Mouse (Mus musculus): ENCODE results near the gene Gapdh. TPM values are rescaled to one million over a fixed set of nuclear protein-coding genes. Genes with fewer than 3 reads are reported as not detected.

The Gapdh gene
- polyA plus RNA-seq, 1 experiment from 2014 or later, result 2,408 TPM

- no peak overlapping the region for H3K4me2 ChIP-seq (ENCODE audit: low read length)
- 91% methylated on average over 7 of the region's 7 CpGs for WGBS
- no peak overlapping the region for H3K9ac ChIP-seq (ENCODE audit: low read length)
- no peak overlapping the region for H3K4me3 ChIP-seq (ENCODE audit: low read depth, low read length)
- no peak for ATAC-seq (replicated peaks; ENCODE audit: low FRiP score, low TSS enrichment, low read depth)
- no peak overlapping the region for H3K27ac ChIP-seq (ENCODE audit: low read depth)
- peaks cover 98% of the 10 kb centered on the region for H3K36me3 ChIP-seq (ENCODE audit: control insufficient read depth, insufficient read depth, low read length)
- H3K9me3 ChIP-seq (ENCODE audit: control insufficient read depth, low read length), result no peaks in the 10 kb centered on the region
- H3K4me1 ChIP-seq (replicated peaks; ENCODE audit: control insufficient read depth, insufficient read depth, low read length), result no peaks in the 10 kb centered on the region
- DNase-seq (ENCODE audit: low spot score), result no peak
- no peaks in the 10 kb centered on the region for H3K27me3 ChIP-seq (replicated peaks; ENCODE audit: control insufficient read depth, insufficient read depth, low read length)
Observed at GRCm38 (mm10) chr6:125179601-125180000, 13.3 kb upstream of the Gapdh start.

GRCm38 (mm10) chr6:125175469-125175868 lies 9.2 kb upstream of the Gapdh start:
- no peaks in the 10 kb centered on the region for H3K4me1 ChIP-seq (replicated peaks; ENCODE audit: control insufficient read depth, insufficient read depth, low read length)
- no peaks in the 10 kb centered on the region for H3K27me3 ChIP-seq (replicated peaks; ENCODE audit: control insufficient read depth, insufficient read depth, low read length)
- no peak overlapping the region for H3K4me3 ChIP-seq (ENCODE audit: low read depth, low read length)
- ATAC-seq (replicated peaks; ENCODE audit: low FRiP score, low TSS enrichment, low read depth) (no peak), DNase-seq (ENCODE audit: low spot score) (no peak)
- no peak overlapping the region for H3K27ac ChIP-seq (ENCODE audit: low read depth)
- 92% methylated on average over 5 of the region's 5 CpGs for WGBS
- H3K36me3 ChIP-seq (ENCODE audit: control insufficient read depth, insufficient read depth, low read length), result peaks cover 99% of the 10 kb centered on the region
- no peaks in the 10 kb centered on the region for H3K9me3 ChIP-seq (ENCODE audit: control insufficient read depth, low read length)
- H3K9ac ChIP-seq (ENCODE audit: low read length), result no peak overlapping the region
- no peak overlapping the region for H3K4me2 ChIP-seq (ENCODE audit: low read length)

- ATAC-seq (replicated peaks; ENCODE audit: low FRiP score, low TSS enrichment, low read depth), result no peak
- WGBS, result 94% methylated on average over 7 of the region's 7 CpGs
- Histone ChIP-seq H3K9me3 (ENCODE audit: control insufficient read depth, low read length) (no peaks in the 10 kb centered on the region), H3K4me1 (replicated peaks; ENCODE audit: control insufficient read depth, insufficient read depth, low read length) (no peaks in the 10 kb centered on the region), H3K9ac (ENCODE audit: low read length) (no peak overlapping the region), H3K27ac (ENCODE audit: low read depth) (no peak overlapping the region), H3K4me3 (ENCODE audit: low read depth, low read length) (no peak overlapping the region), H3K27me3 (replicated peaks; ENCODE audit: control insufficient read depth, insufficient read depth, low read length) (no peaks in the 10 kb centered on the region), H3K4me2 (ENCODE audit: low read length) (no peak overlapping the region), H3K36me3 (ENCODE audit: control insufficient read depth, insufficient read depth, low read length) (peaks cover 100% of the 10 kb centered on the region)
- DNase-seq (ENCODE audit: low spot score), result no peak
Observed at GRCm38 (mm10) chr6:125173256-125173655, 7.0 kb upstream of the Gapdh start.

DNA sequence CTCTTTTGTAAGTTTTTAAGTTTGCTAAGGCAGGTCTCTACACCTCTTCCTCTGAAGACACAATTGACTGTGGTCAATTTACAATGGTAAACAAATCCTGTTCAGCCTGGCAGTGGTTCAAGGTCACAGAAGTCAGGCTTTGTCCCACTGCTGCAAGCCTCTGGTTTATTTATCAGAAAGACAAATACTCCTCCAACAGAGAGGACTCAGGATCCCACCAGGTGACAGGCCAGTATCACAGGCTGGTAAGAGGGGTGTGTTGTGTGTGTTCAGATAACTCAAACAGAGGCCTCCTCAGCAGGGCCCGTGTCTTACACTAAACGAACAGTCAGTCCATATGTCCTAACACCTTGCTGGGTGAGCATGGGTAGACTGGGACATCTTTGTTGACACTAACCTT lies 6.2 kb upstream of the Gapdh start:
- ATAC-seq (replicated peaks; ENCODE audit: low FRiP score, low TSS enrichment, low read depth) (no peak), DNase-seq (ENCODE audit: low spot score) (peak; percentile 46)
- Histone ChIP-seq H3K4me3 (ENCODE audit: low read depth, low read length) (no peak overlapping the region), H3K4me1 (replicated peaks; ENCODE audit: control insufficient read depth, insufficient read depth, low read length) (peaks cover 2% of the 10 kb centered on the region), H3K36me3 (ENCODE audit: control insufficient read depth, insufficient read depth, low read length) (peaks cover 100% of the 10 kb centered on the region), H3K9me3 (ENCODE audit: control insufficient read depth, low read length) (no peaks in the 10 kb centered on the region), H3K27me3 (replicated peaks; ENCODE audit: control insufficient read depth, insufficient read depth, low read length) (no peaks in the 10 kb centered on the region), H3K4me2 (ENCODE audit: low read length) (no peak overlapping the region), H3K9ac (ENCODE audit: low read length) (no peak overlapping the region), H3K27ac (ENCODE audit: low read depth) (no peak overlapping the region)
- WGBS, result 75% methylated on average over 2 of the region's 2 CpGs

GRCm38 (mm10) chr6:125170194-125170593 lies 3.9 kb upstream of the Gapdh start:
- Histone ChIP-seq H3K27me3 (replicated peaks; ENCODE audit: control insufficient read depth, insufficient read depth, low read length) (no peaks in the 10 kb centered on the region), H3K4me2 (ENCODE audit: low read length) (no peak overlapping the region), H3K9ac (ENCODE audit: low read length) (no peak overlapping the region), H3K9me3 (ENCODE audit: control insufficient read depth, low read length) (no peaks in the 10 kb centered on the region), H3K36me3 (ENCODE audit: control insufficient read depth, insufficient read depth, low read length) (peaks cover 81% of the 10 kb centered on the region), H3K27ac (ENCODE audit: low read depth) (no peak overlapping the region), H3K4me3 (ENCODE audit: low read depth, low read length) (no peak overlapping the region), H3K4me1 (replicated peaks; ENCODE audit: control insufficient read depth, insufficient read depth, low read length) (peaks cover 12% of the 10 kb centered on the region)
- no peak for ATAC-seq (replicated peaks; ENCODE audit: low FRiP score, low TSS enrichment, low read depth)
- DNase-seq (ENCODE audit: low spot score), result no peak
- 89% methylated on average over 6 of the region's 6 CpGs for WGBS

DNA sequence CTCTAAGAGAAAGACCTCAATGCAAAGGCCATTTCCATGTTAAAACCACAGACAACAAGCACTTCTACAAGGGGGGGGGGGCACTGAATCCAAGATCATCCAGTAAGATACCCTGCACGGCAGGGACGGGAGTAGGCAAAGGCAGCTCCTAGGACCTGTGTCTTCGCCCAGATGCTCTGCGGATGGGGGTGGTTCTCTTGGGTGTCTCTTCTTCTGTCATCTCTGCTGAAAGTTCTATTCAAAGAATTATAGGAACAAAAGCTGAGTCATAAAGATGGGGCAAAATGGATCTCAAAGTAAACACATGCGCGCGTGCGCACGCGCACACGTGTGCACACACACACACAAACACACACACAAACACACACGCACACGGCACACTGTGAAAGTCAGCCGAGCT lies 1.8 kb upstream of the Gapdh start:
- WGBS, result 93% methylated on average over 14 of the region's 14 CpGs
- Histone ChIP-seq H3K4me1 (replicated peaks; ENCODE audit: control insufficient read depth, insufficient read depth, low read length) (peaks cover 23% of the 10 kb centered on the region), H3K9me3 (ENCODE audit: control insufficient read depth, low read length) (no peaks in the 10 kb centered on the region), H3K27me3 (replicated peaks; ENCODE audit: control insufficient read depth, insufficient read depth, low read length) (no peaks in the 10 kb centered on the region), H3K4me2 (ENCODE audit: low read length) (no peak overlapping the region), H3K36me3 (ENCODE audit: control insufficient read depth, insufficient read depth, low read length) (peaks cover 71% of the 10 kb centered on the region), H3K27ac (ENCODE audit: low read depth) (peak overlapping the region; percentile 95; the same call in 1 of the 2 replicates), H3K4me3 (ENCODE audit: low read depth, low read length) (no peak overlapping the region), H3K9ac (ENCODE audit: low read length) (no peak overlapping the region)
- no peak for ATAC-seq (replicated peaks; ENCODE audit: low FRiP score, low TSS enrichment, low read depth)
- DNase-seq (ENCODE audit: low spot score), result no peak

GRCm38 (mm10) chr6:125166861-125167650 lies 789 bp upstream of the Gapdh start:
- H3K4me3 ChIP-seq (ENCODE audit: low read depth, low read length), result peak overlapping the region; percentile 68
- H3K9me3 ChIP-seq (ENCODE audit: control insufficient read depth, low read length), result no peaks in the 10 kb centered on the region
- 21% methylated on average over 10 of the region's 10 CpGs for WGBS
- DNase-seq (ENCODE audit: low spot score), result peak; percentile 77
- peak overlapping the region; percentile 42 for H3K9ac ChIP-seq (ENCODE audit: low read length)
- H3K36me3 ChIP-seq (ENCODE audit: control insufficient read depth, insufficient read depth, low read length), result peaks cover 67% of the 10 kb centered on the region
- no peaks in the 10 kb centered on the region for H3K27me3 ChIP-seq (replicated peaks; ENCODE audit: control insufficient read depth, insufficient read depth, low read length)
- H3K4me1 ChIP-seq (replicated peaks; ENCODE audit: control insufficient read depth, insufficient read depth, low read length), result peaks cover 23% of the 10 kb centered on the region
- H3K4me2 ChIP-seq (ENCODE audit: low read length), result peak overlapping the region; percentile 74
- ATAC-seq (replicated peaks; ENCODE audit: low FRiP score, low TSS enrichment, low read depth), result peak; percentile 21; the same call in 1 of the 2 replicates
- H3K27ac ChIP-seq (ENCODE audit: low read depth), result peak overlapping the region; percentile 95

DNA sequence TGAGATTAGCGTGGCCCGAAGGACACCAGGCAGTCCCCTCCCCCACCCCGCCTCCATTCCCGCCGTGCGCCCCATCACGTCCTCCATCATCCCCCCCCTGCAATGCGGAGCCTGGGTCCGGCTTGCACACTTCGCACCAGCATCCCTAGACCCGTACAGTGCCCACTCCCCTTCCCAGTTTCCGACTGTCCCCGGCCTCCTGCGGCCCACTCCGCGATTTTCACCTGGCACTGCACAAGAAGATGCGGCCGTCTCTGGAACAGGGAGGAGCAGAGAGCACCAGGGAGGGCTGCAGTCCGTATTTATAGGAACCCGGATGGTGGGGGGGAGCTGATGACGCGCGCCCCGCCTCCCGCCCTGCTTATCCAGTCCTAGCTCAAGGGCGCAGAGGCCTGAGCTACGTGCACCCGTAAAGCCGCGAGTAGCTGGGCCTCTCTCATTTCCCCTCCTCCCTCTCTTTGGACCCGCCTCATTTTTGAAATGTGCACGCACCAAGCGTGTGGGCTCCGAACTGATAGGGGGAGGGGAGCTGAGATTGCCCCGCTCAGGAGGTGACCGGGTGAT lies 857 bp downstream of the Gapdh start:
- H3K4me1 ChIP-seq (replicated peaks; ENCODE audit: control insufficient read depth, insufficient read depth, low read length), result peaks cover 31% of the 10 kb centered on the region
- H3K9me3 ChIP-seq (ENCODE audit: control insufficient read depth, low read length), result no peaks in the 10 kb centered on the region
- peak overlapping the region; percentile 95 for H3K27ac ChIP-seq (ENCODE audit: low read depth)
- peaks cover 63% of the 10 kb centered on the region for H3K36me3 ChIP-seq (ENCODE audit: control insufficient read depth, insufficient read depth, low read length)
- H3K4me2 ChIP-seq (ENCODE audit: low read length), result peak overlapping the region; percentile 74
- H3K4me3 ChIP-seq (ENCODE audit: low read depth, low read length), result peak overlapping the region; percentile 68
- H3K27me3 ChIP-seq (replicated peaks; ENCODE audit: control insufficient read depth, insufficient read depth, low read length), result no peaks in the 10 kb centered on the region
- WGBS, result under 1% methylated on average over 36 of the region's 36 CpGs
- peak overlapping the region; percentile 98 for H3K9ac ChIP-seq (ENCODE audit: low read length)
- peak; percentile 100 for DNase-seq (ENCODE audit: low spot score)
- ATAC-seq (replicated peaks; ENCODE audit: low FRiP score, low TSS enrichment, low read depth), result peak; percentile 88
